7 mouse cellular contexts compared by ENCODE assay signal in genomic region chr7:98321083-98321482, GRCm38 (mm10). TPM values are rescaled to one million over a fixed set of nuclear protein-coding genes. Genes with fewer than 3 reads are reported as not detected.
DNase-seq lines count a peak whose midpoint lies in the region; ATAC-seq and TF ChIP-seq lines count a peak whose summit lies in the region.

Gene Acer3 (minus strand): TSS chr7:98321208.

- no peaks in the 10 kb centered on the region for H3K79me2 ChIP-seq in CH12.LX (replicated peaks; ENCODE audit: control insufficient read depth, extremely low read depth, insufficient read depth, poor library complexity, severe bottlenecking)

- H3K9ac ChIP-seq in CH12.LX (ENCODE audit: insufficient read depth, low read depth), result no peak within 1 kb of the TSS
- no peak within 1 kb of the TSS for H3K9ac ChIP-seq in forebrain, embryonic 14.5 days (ENCODE audit: low read length)
- H3K9ac ChIP-seq in midbrain, embryonic 13.5 days (replicated peaks), result no peak within 1 kb of the TSS

- no peak for TF ChIP-seq CTCF in CH12.LX (conservative IDR thresholded peaks at IDR 0.05 in 1 of 2, IDR thresholded peaks at IDR 0.05 in 1 of 2; ENCODE audit: low read depth in 2 of 2, low read length in 2 of 2)

- DNase-seq in 3T3-L1 (ENCODE audit: low read depth, low spot score) (peak; percentile 20), CH12.LX (ENCODE audit: extremely low read depth) (no peak)
- no peak for DNase-seq in forebrain, embryonic 14.5 days (ENCODE audit: low spot score)
- no peak for DNase-seq in layer of hippocampus, postnatal 14 days (ENCODE audit: low spot score in 2 of 2)
- no peak for DNase-seq in right cerebral cortex, postnatal 25 days
- DNase-seq in spleen, postnatal 10 days (ENCODE audit: low spot score in 2 of 2), result no peak

- in situ Hi-C loops in CH12.LX (cut with MboI; ENCODE audit: low pct_ligation_motif_present, low pct_unique_long_range_greater_than_20kb, low sequenced_read_pairs), result no loop called here

- no peak for TF ChIP-seq RAD21 in CH12.LX (IDR thresholded peaks at IDR 0.05; ENCODE audit: low read depth, low read length)

- TF ChIP-seq POLR2A in CH12.LX (IDR thresholded peaks at IDR 0.05; ENCODE audit: low read depth, low read length), result no peak

- TF ChIP-seq EP300 in CH12.LX (IDR thresholded peaks at IDR 0.05; ENCODE audit: low read length), result no peak

- no peak within 1 kb of the TSS for H3K4me3 ChIP-seq in CH12.LX (replicated peaks in 1 of 3; ENCODE audit: low read depth in 2 of 3, low read length in 2 of 3, poor library complexity in 1 of 3)
- no peak within 1 kb of the TSS for H3K4me3 ChIP-seq in forebrain, embryonic 14.5 days (ENCODE audit: low read depth, low read length)
- H3K4me3 ChIP-seq in midbrain, embryonic 13.5 days (replicated peaks), result no peak within 1 kb of the TSS

- dilution Hi-C loops in CH12.LX (cut with MboI; ENCODE audit: extremely low pct_ligation_motif_present, extremely low pct_unique_long_range_greater_than_20kb, low sequenced_read_pairs), result no loop called here

- 79% methylated on average over 2 of the region's 2 CpGs for WGBS in forebrain, embryonic 14.5 days
- WGBS in midbrain, embryonic 13.5 days, result 88% methylated on average over 2 of the region's 2 CpGs

- no peaks in the 10 kb centered on the region for H3K9me3 ChIP-seq in CH12.LX (replicated peaks; ENCODE audit: low read length)
- H3K9me3 ChIP-seq in forebrain, embryonic 14.5 days (replicated peaks; ENCODE audit: control insufficient read depth, low read length), result no peaks in the 10 kb centered on the region
- H3K9me3 ChIP-seq in midbrain, embryonic 13.5 days, result no peaks in the 10 kb centered on the region

- H3K4me1 ChIP-seq in CH12.LX (ENCODE audit: control insufficient read depth in 1 of 2, insufficient read depth in 2 of 2), result peaks cover 0 to 20% of the 10 kb centered on the region in 2 experiments; a peak in 2 of 4 replicates
- H3K4me1 ChIP-seq in forebrain, embryonic 14.5 days (ENCODE audit: control insufficient read depth, insufficient read depth, low read length), result peaks cover 13% of the 10 kb centered on the region
- H3K4me1 ChIP-seq in midbrain, embryonic 13.5 days (replicated peaks), result peaks cover 12% of the 10 kb centered on the region

- no peaks in the 10 kb centered on the region for H3K27me3 ChIP-seq in CH12.LX (replicated peaks)
- H3K27me3 ChIP-seq in forebrain, embryonic 14.5 days (replicated peaks; ENCODE audit: control insufficient read depth, insufficient read depth, low read length), result no peaks in the 10 kb centered on the region; the same call in 1 of the 2 replicates
- peaks cover 3% of the 10 kb centered on the region; the same call in 1 of the 2 replicates for H3K27me3 ChIP-seq in midbrain, embryonic 13.5 days

- H3K36me3 ChIP-seq in CH12.LX (replicated peaks in 1 of 2; ENCODE audit: control insufficient read depth in 1 of 2, insufficient read depth in 1 of 2, low read length in 1 of 2), result no peaks in the 10 kb centered on the region
- H3K36me3 ChIP-seq in forebrain, embryonic 14.5 days (ENCODE audit: control insufficient read depth, insufficient read depth, low read length), result no peaks in the 10 kb centered on the region
- H3K36me3 ChIP-seq in midbrain, embryonic 13.5 days, result no peaks in the 10 kb centered on the region

- no peak within 1 kb of the TSS for H3K27ac ChIP-seq in CH12.LX (ENCODE audit: insufficient read depth, low read depth)
- no peak within 1 kb of the TSS for H3K27ac ChIP-seq in forebrain, embryonic 14.5 days (ENCODE audit: low read depth, low read length)
- H3K27ac ChIP-seq in midbrain, embryonic 13.5 days, result no peak within 1 kb of the TSS

- no peak within 1 kb of the TSS for H3K4me2 ChIP-seq in CH12.LX (ENCODE audit: insufficient read depth, low read depth, poor library complexity, severe bottlenecking)
- H3K4me2 ChIP-seq in forebrain, embryonic 14.5 days (ENCODE audit: low read length), result no peak within 1 kb of the TSS
- no peak within 1 kb of the TSS for H3K4me2 ChIP-seq in midbrain, embryonic 13.5 days (replicated peaks)

- no peak for ATAC-seq in forebrain, embryonic 14.5 days
- no peak for ATAC-seq in midbrain, embryonic 13.5 days

TF ChIP-seq in CH12.LX, 34 proteins besides CTCF, POLR2A, EP300 and RAD21:
- TF ChIP-seq ZKSCAN1 (IDR thresholded peaks at IDR 0.05; ENCODE audit: borderline replicate concordance, low read depth, low read length) (no peak), TCF12 (IDR thresholded peaks at IDR 0.05; ENCODE audit: low read depth, low read length) (no peak), SIN3A (IDR thresholded peaks at IDR 0.05; ENCODE audit: low read length) (no peak), RCOR1 (conservative IDR thresholded peaks at IDR 0.05; ENCODE audit: low read depth, low read length) (no peak), GABPA (IDR thresholded peaks at IDR 0.05; ENCODE audit: insufficient replicate concordance, low read depth, low read length) (no peak), ETS1 (conservative IDR thresholded peaks at IDR 0.05; ENCODE audit: low read depth, low read length) (no peak), PAX5 (IDR thresholded peaks at IDR 0.05; ENCODE audit: low read length) (no peak), BHLHE40 (IDR thresholded peaks at IDR 0.05; ENCODE audit: low read depth, low read length) (no peak), USF1 (IDR thresholded peaks at IDR 0.05; ENCODE audit: low read depth, low read length) (no peak), JUN (IDR thresholded peaks at IDR 0.05; ENCODE audit: insufficient read depth, low read depth, low read length) (no peak), MEF2A (IDR thresholded peaks at IDR 0.05; ENCODE audit: borderline replicate concordance, low read depth, low read length) (no peak), IRF4 (IDR thresholded peaks at IDR 0.05; ENCODE audit: low read depth, low read length) (no peak), POLR2AphosphoS2 (IDR thresholded peaks at IDR 0.05; ENCODE audit: low read depth, low read length) (no peak), MAFK (IDR thresholded peaks at IDR 0.05; ENCODE audit: insufficient replicate concordance, low read length) (no peak), HCFC1 (IDR thresholded peaks at IDR 0.05; ENCODE audit: low read depth, low read length) (no peak), MAZ (IDR thresholded peaks at IDR 0.05; ENCODE audit: low read depth, low read length) (no peak), MYC (IDR thresholded peaks at IDR 0.05; ENCODE audit: low read depth, low read length) (no peak), CHD2 (IDR thresholded peaks at IDR 0.05; ENCODE audit: low read length) (no peak), NELFE (IDR thresholded peaks at IDR 0.05; ENCODE audit: low read depth, low read length) (no peak), USF2 (conservative IDR thresholded peaks at IDR 0.05; ENCODE audit: low read depth, low read length) (no peak)
TF ChIP-seq in CH12.LX: peak in this region for 0.

RNA-seq across cellular contexts. Expression of gene Acer3, which starts in this region (rescaled TPM):
- 14.4 TPM in 2 replicates for total RNA-seq in CH12.LX (2012; rRNA removed)
- total RNA-seq in CH12.LX (2014; rRNA removed), result 16.6 and 16.8 TPM in 2 replicates
- 10.7 and 11.5 TPM in 2 replicates for polyA plus RNA-seq in CH12.LX (2012; ENCODE audit: insufficient read length, low read depth)
- 10.1 and 11.3 TPM in 2 replicates for polyA plus RNA-seq in forebrain, embryonic 14.5 days (2014; fragmentation: Nextera tagmentation; extraction: Ambion mirVana)
- total RNA-seq in layer of hippocampus, postnatal 14 days (2021), result 10 to 100 TPM; 14.6 to 20.0 TPM
- polyA plus RNA-seq in midbrain, embryonic 13.5 days (2015; fragmentation: Nextera tagmentation; extraction: Ambion mirVana), result 13.6 and 14.9 TPM in 2 replicates
